Mouse (Mus musculus): ENCODE results near the gene Carmil1.

Gene Carmil1

DNA sequence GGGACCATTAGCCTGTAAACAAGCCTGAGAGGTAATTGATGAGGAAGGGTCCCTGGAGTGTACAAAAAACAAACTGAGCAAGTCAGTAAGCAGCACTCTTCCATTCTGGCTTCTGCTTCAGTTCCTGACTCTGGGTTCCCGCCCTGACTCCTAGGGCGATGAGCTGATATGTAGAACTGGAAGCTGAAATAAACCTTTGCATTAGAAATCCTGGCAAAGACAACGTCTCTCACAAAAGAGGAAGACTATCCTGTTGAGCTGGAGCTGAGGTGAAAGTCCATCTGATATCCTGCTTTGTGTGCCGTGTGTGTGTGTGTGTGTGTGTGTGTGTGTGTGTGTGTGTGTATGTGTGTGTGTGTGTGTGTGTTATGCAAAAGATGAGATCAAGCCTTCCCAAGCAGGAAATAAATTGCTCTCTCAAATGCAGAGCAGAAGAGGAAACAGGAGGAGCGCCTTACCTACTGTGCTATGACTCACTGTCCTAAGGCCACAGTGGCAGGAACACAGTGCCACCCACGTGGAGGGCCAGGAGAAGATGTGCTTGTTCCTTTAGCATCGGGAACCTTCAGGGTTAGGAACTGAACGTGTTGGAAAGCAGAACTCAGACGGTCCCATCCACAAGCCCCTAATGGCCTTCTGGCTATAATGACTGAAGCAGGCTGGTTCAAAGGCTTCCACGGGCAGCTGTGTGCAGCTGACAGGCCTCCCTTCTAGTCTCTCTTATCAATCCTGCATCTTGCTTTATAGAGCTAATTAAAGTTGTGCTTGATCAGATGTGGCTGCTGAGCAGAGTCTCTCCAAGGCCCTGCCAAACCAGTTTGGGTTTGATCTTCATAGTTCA is 19.6 kb downstream of the Carmil1 start:
- DNase-seq (ENCODE audit: low read depth): peak; percentile 85

- DNase-seq (ENCODE audit: low read depth): no peak
Observed at GRCm38 (mm10) chr13:24257809-24258208, 22.8 kb downstream of the Carmil1 start.

- peak; percentile 73 for DNase-seq (ENCODE audit: low read depth)
Observed at GRCm38 (mm10) chr13:24253989-24254388, 26.6 kb downstream of the Carmil1 start.

GRCm38 (mm10) chr13:24253551-24253950 is 27.0 kb downstream of the Carmil1 start:
- DNase-seq (ENCODE audit: low read depth): no peak

GRCm38 (mm10) chr13:24251236-24251635 is 29.4 kb downstream of the Carmil1 start:
- no peak for DNase-seq (ENCODE audit: low read depth)

GRCm38 (mm10) chr13:24247928-24248327 is 32.7 kb downstream of the Carmil1 start:
- DNase-seq (ENCODE audit: low read depth): no peak

GRCm38 (mm10) chr13:24247441-24247840 is 33.2 kb downstream of the Carmil1 start:
- no peak for DNase-seq (ENCODE audit: low read depth)

GRCm38 (mm10) chr13:24246266-24246665 is 34.3 kb downstream of the Carmil1 start:
- DNase-seq (ENCODE audit: low read depth): peak; percentile 77

GRCm38 (mm10) chr13:24244613-24245012 is 36.0 kb downstream of the Carmil1 start:
- DNase-seq (ENCODE audit: low read depth): no peak

DNA sequence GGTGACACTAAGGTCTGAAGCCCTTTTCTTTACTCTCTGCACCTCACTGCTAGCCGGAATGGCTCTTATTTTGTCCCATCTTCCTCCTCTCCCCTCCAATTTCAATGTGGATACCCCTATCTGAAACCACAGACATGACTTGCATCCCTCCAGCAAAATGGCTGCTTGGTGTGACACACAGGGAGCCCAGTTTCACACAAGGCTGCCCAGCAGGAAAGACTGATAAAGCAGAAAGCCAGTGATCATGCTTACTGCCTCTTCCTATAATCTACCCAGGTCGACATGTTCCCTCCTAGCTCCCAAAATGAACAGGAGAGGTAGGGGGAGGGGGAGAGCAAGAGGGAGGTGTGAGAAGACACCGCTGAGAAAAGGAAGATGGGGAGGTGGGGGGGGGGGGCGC is 36.6 kb downstream of the Carmil1 start:
- DNase-seq (ENCODE audit: low read depth): peak; percentile 22

DNA sequence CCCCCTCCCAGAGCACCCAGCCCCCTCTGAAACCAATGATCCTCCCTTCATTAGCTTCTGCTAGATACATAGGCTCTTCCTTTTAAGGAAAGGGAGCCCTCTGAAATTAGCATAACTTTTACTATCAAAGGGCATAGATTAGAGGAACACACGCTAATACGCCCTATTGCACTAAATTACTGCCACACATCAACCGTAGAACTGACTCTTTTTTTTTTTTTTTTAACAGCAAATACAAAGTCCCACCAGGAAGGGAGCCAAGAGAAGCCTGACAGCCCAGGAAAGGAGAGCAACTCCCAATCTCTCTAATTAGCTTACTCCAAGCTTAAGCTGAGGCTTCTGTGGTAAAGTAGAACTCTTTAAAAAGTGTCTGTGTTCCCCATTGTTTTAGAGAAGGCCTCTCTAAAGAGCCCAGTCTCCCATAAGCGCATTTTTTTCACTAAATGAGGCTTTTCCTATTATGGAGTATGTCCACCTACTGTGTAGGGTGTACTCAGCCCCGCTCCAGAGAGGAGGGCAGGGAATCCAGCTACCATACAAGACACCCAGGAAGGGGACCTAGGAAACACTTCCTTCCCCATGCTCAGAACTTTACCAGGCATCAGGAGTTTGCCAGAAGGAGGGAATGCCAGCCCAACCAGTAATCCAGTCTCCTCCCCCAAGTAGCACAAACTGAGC is 38.0 kb downstream of the Carmil1 start:
- DNase-seq (ENCODE audit: low read depth): no peak

DNA sequence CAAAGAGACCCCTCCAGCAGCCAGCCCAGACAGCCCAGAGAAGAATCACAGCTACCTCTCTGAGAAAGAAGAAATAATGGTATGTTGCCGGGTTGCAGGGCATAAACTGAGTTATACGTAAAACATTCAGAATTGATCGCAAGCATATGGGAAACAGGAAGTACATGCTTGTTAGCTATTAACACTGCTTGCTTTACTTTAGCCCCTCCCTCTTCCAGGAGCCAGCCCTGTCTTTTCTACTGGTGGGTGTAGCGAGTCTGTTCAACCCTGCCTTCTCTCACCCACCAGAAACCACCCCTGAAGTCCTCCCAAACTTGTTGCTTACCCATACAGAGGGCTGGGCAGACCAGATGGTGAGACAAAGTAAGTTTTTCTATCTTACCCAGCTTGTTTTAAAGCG is 39.4 kb downstream of the Carmil1 start:
- no peak for DNase-seq (ENCODE audit: low read depth)

GRCm38 (mm10) chr13:24240430-24240829 is 40.2 kb downstream of the Carmil1 start:
- peak; percentile 26 for DNase-seq (ENCODE audit: low read depth)

- peak; percentile 35 for DNase-seq (ENCODE audit: low read depth)
Observed at GRCm38 (mm10) chr13:24238456-24239120, 42.0 kb downstream of the Carmil1 start.

DNA sequence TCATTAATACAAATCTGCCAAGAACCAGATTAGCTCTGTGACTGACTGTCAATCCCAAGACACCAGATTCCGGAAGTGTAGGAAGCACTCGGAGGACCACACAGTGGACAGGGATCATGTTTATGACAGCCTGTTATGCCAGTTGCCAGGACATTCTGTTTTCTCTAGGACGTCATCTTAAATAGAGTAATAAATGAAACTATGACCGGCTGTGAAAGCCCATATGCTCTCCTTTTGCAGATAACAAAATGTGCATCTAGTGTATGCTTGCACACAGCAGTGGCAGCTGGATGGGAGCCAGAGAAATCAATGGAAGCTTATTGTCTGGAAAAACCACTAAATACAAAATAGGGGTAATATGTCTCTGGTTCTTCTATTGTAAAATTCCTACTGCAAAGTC is 43.9 kb downstream of the Carmil1 start:
- DNase-seq (ENCODE audit: low read depth): no peak

DNA sequence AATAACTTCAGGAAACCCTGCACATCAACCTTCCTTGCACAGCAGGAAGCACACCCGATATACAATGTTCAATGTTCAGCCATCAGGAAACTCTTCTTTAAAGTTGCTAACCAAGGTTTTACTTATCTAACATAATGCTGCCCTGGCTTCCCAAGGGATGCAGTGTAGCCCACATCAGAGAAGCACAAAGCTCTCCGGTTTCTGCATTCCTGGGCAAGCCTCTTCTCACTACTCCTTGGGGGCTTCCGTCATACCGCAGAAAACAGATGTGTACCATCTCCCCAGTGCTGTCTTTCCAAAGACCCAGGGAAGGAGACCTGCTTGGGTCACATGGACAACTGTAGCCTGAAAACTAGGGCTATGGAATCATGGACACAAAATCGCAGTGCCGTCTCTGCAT is 47.8 kb downstream of the Carmil1 start:
- DNase-seq (ENCODE audit: low read depth): no peak

GRCm38 (mm10) chr13:24231746-24232483 is 48.7 kb downstream of the Carmil1 start:
- DNase-seq (ENCODE audit: low read depth): no peak

DNA sequence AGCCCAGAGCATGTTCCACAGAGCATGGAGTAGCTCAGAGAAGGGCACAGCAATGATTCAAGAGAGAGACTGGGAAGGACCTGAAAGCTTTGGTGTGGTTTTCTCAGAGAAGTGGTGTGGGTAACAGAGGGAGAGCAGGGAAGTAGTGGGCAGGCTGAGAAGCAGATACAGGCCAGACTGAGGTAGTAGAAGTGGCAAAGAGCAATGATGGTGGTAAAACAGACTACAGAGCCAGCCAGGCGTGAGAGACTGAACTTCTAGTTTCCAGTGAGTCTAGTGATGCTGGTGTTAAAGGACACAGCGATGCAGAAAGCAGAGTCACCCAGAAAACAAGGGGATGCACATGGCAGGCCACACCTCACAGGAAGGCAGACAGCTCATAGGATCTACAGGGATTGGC is 49.4 kb downstream of the Carmil1 start:
- no peak for DNase-seq (ENCODE audit: low read depth)

DNA sequence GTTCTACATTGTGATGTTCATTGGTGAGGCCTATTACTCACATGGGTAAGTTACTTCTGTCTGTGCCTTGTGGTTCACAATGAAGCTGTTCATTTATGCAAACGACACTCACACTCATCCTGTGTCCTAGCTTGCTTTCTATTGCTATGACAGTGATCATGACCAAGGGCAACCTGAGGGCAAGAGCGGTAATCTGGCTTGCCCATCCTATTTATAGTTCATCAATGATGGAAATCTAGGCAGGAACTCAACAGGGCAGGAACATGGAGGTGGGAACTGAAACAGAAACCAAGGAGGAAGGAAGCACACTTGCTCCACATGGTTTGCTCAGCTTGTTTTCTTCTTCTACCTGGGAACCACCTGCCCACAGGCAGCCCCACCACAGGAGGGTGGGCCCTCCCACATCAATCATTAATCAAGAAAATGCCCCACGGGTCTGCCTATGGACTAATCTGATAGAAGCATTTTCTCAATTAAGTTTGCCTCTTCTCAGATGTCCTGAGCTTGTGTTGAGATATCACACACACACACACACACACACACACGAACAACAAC is 50.0 kb downstream of the Carmil1 start:
- DNase-seq (ENCODE audit: low read depth): no peak

GRCm38 (mm10) chr13:24223425-24224201 is 57.0 kb downstream of the Carmil1 start:
- no peak for DNase-seq (ENCODE audit: low read depth)

DNA sequence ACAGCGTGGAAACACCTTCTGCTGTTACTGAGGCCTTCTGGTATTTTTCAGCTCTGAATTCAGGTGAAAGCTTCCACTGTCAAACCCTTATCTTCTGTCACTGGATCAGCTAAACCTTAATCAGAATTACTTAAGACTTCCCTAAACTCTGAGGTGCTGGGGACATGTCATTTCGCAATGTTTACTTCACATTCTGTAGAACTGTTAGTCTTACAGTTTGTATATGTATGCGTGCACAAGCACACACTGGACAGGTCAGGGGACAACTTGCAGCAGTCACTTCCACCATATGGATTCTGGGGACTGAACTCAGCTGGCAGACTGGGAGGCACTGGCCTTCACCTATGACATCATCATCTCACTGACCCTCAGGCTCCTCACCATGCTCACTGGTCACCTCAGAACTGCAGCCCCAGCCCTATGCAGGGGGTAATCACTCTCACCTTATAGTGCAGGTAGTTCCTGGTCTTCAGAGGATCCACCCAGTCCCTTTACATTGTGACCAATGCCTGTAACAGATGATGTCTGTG is 60.1 kb downstream of the Carmil1 start:
- DNase-seq (ENCODE audit: low read depth): peak; percentile 72

All from 416B (cell line).